Mouse (Mus musculus) hindbrain, embryonic 11.5 days (tissue): ENCODE measurements at regions not wholly inside any gene's neighbourhood (a gene's known extent, or its start where the extent isn't known, plus 50 kb on each side); places are given as distances from the start of the nearest gene placed in this dataset.

Experiments
- ATAC-seq: fragments of 200-750 bp; cut with Nextera tagmentation; 2 replicates; pipeline ENCODE4 v1.8.0; 2017; ENCODE audit warnings: mild to moderate bottlenecking, moderate TSS enrichment, moderate library complexity; ENCODE audit not compliant: low FRiP score
- DNase-seq: peaks from one replicate; pipeline ENCODE4 v3.0.0-alpha.2; 2015; ENCODE audit warnings: low spot score
- H3K27ac ChIP-seq: fragments of 300-500 bp; sonication (generic); 2 replicates; pipeline ENCODE4 v1.5.1; 2014; ENCODE audit warnings: mild to moderate bottlenecking, low read depth, low read length
- H3K27me3 ChIP-seq: fragments of 300-500 bp; sonication (generic); 2 replicates; pipeline ENCODE4 v1.6.1; 2014; ENCODE audit warnings: mild to moderate bottlenecking, low read length, moderate library complexity, mixed read lengths; ENCODE audit not compliant: control insufficient read depth, insufficient read depth
- H3K36me3 ChIP-seq: fragments of 300-500 bp; sonication (generic); 2 replicates; pipeline ENCODE4 v1.6.1; 2014; ENCODE audit warnings: mild to moderate bottlenecking, low read length, moderate library complexity, mixed read lengths; ENCODE audit not compliant: control insufficient read depth, insufficient read depth
- H3K4me1 ChIP-seq: fragments of 300-500 bp; sonication (generic); replicated peaks from 2 replicates; pipeline ENCODE4 v1.6.1; 2014; ENCODE audit warnings: low read length, mixed read lengths; ENCODE audit not compliant: control insufficient read depth, insufficient read depth
- H3K4me2 ChIP-seq: fragments of 300-500 bp; sonication (generic); replicated peaks from 2 replicates; pipeline ENCODE4 v1.6.1; 2014; ENCODE audit warnings: mild to moderate bottlenecking, low read depth, low read length
- H3K4me3 ChIP-seq: fragments of 300-500 bp; sonication (generic); 2 replicates; pipeline ENCODE4 v1.5.1; 2014; ENCODE audit warnings: low read depth, low read length
- H3K9ac ChIP-seq: fragments of 300-500 bp; sonication (generic); 2 replicates; pipeline ENCODE4 v1.6.1; 2014; ENCODE audit warnings: low read depth, low read length
- H3K9me3 ChIP-seq: fragments of 300-500 bp; sonication (generic); 2 replicates; pipeline ENCODE4 v1.6.1; 2016; ENCODE audit warnings: low read length; ENCODE audit not compliant: control insufficient read depth
- WGBS: fragments of 180-500 bp; shearing (Covaris S2); extraction: QIAGEN DNeasy Blood & Tissue Kit; methylation state at CpG from one replicate; pipeline ENCODE4 v1.1.7; 2014; 5-methylcytosine and 5-hydroxymethylcytosine counted together

DNA sequence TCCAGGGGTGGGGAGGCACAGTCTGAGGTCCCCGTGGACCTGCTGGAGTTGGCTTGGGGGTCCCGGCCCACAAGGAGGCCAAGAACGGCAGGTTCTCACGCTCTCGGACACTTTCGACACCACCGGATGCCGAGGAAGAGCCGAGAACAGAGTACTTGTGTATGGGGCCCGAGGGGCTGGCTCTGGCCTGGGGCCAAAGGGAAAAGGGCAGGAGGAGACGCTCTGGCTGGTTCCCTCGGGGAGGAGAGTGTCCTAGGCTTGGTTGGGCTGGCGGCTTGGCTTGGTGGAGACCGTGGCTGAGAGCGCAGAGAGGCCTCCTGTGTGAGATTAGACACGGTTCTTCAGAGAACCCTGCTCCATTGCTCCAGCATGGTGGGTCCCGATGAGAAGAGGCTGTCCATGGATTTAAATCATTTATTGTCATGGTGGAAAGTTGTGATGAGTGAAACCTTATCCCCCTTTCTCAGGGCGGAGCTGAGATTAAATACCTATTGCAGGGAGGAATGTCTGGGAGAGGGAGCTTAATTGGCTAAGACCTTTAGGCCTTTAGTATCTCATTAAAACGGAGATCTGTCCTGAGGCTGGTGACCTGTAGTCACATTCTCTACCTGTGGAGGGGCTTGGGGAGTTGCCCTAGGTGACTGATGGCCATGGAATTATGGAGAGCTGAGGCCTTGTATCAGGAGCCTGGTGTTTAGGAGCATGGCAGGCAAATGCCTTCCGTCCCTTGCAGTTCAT lies 244.1 kb downstream of the Enc1 start:
- H3K27ac ChIP-seq: no peak overlapping the region
- H3K4me2 ChIP-seq: no peak overlapping the region
- no peaks in the 10 kb centered on the region for H3K9me3 ChIP-seq
- no peaks in the 10 kb centered on the region for H3K27me3 ChIP-seq
- H3K4me3 ChIP-seq: no peak overlapping the region
- 90% methylated on average over 20 of the region's 20 CpGs for WGBS
- no peak for ATAC-seq
- H3K4me1 ChIP-seq: peaks cover 3% of the 10 kb centered on the region; the same call in 1 of the 2 replicates
- DNase-seq: no peak
- no peaks in the 10 kb centered on the region for H3K36me3 ChIP-seq
- H3K9ac ChIP-seq: no peak overlapping the region

DNA sequence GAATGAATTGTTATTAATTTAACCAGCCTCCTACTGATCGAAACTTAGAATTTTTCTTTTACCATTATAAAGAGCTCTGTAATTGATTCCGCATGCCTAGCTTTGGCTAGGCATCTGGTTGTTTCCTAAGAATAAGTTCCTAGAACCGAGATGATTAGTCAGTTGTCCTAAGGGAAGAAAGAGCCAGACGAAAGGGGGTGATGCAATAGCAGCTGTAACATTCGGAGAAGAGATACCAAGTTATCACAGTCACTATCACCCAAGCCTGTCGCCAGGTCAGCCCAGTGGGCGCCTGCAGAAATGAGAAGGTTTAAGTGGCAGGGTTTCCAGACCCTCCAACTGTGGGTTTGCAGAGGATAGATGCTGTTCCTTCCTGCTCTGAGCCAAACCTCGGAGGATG lies 242.8 kb downstream of the Enc1 start:
- no peak overlapping the region for H3K9ac ChIP-seq
- H3K27ac ChIP-seq: no peak overlapping the region
- WGBS: 72% methylated on average over 8 of the region's 8 CpGs
- H3K4me3 ChIP-seq: no peak overlapping the region
- no peaks in the 10 kb centered on the region for H3K36me3 ChIP-seq
- no peaks in the 10 kb centered on the region for H3K9me3 ChIP-seq
- H3K4me1 ChIP-seq: no peaks in the 10 kb centered on the region; the same call in 1 of the 2 replicates
- no peaks in the 10 kb centered on the region for H3K27me3 ChIP-seq
- no peak overlapping the region for H3K4me2 ChIP-seq
- DNase-seq: no peak
- ATAC-seq: no peak

DNA sequence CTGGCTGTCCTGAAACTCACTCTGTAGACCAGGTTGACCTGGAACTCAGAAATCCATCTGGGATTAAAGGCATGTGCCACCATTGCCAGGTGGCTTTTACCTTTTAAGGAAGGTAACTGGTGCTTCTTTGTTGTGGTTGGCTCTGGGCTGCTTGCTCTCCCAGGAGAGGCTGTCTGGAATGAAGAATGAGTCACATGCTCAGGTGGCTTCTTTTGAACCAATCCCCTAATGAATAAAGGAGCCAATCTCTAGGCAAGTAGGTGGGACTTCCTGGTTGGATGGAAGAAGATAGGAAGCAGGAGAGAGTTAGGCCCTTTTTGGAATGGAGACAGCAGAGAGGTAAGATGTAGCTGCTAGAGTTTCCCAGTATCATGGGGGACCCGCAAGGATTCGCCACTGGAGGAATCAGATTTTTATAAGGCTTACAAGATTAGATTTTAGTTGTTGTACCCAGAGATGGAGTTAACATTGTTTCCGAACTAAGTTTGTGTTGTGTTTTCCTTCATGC lies 241.6 kb downstream of the Enc1 start:
- Histone ChIP-seq H3K4me3 (no peak overlapping the region), H3K27ac (no peak overlapping the region), H3K4me2 (no peak overlapping the region), H3K9me3 (no peaks in the 10 kb centered on the region), H3K4me1 (no peaks in the 10 kb centered on the region; the same call in 1 of the 2 replicates), H3K9ac (no peak overlapping the region), H3K36me3 (no peaks in the 10 kb centered on the region), H3K27me3 (no peaks in the 10 kb centered on the region)
- DNase-seq (no peak), ATAC-seq (no peak)
- whole genome bisulfite sequencing: 91% methylated on average over 3 of the region's 3 CpGs

DNA sequence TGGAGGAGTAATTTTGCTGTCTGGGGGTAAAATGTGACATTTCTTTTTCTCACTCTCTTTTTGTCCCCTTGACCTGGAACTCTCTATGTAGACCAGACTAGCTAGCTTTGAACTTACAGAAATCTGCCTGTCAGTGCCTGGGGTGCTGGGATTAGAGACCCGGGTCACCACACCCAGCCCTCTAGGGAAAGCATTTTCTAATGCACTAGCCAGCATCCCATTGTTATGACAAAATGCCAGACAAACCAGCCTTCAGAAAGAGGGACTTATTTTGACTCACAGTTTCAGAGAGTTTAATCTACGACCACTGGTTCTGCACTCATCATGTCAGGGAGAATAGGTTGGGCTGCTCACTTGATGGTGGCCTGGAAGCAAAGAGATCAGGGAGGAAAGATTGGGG lies 240.4 kb downstream of the Enc1 start:
- Histone ChIP-seq H3K4me2 (no peak overlapping the region), H3K27me3 (no peaks in the 10 kb centered on the region), H3K9me3 (no peaks in the 10 kb centered on the region), H3K4me1 (no peaks in the 10 kb centered on the region; the same call in 1 of the 2 replicates), H3K9ac (no peak overlapping the region), H3K36me3 (no peaks in the 10 kb centered on the region), H3K4me3 (no peak overlapping the region), H3K27ac (no peak overlapping the region)
- no peak for ATAC-seq
- WGBS: 89% methylated on average over 2 of the region's 2 CpGs
- DNase-seq: no peak

DNA sequence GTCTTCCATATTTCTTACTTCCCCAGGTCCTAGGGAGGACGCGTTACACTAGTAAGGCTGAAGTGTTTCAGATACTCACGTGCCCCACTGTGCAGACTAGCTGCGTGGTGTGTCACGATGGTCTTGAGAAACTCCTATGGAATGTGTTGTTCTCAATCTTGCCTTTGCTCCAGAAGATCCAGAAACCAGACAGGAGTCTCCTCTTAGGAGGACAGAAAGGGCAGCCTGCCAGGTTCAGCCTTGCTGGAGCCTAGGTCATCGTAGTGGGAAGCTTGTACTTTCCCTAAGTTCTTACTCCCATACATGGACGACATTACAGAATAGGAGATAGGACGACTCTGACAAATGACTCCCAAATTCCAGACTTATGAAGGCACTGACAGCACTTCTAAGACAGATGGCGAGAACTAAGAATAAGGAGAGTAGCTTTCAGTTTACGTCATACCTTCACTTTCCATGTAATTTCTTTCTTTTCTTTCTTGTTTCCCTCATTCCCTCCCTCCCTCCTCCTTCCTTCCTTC lies 238.2 kb downstream of the Enc1 start:
- no peaks in the 10 kb centered on the region for H3K9me3 ChIP-seq
- WGBS: 89% methylated on average over 10 of the region's 10 CpGs
- H3K4me3 ChIP-seq: no peak overlapping the region
- no peaks in the 10 kb centered on the region for H3K36me3 ChIP-seq
- DNase-seq (no peak), ATAC-seq (no peak)
- no peak overlapping the region for H3K27ac ChIP-seq
- no peaks in the 10 kb centered on the region for H3K27me3 ChIP-seq
- H3K9ac ChIP-seq: no peak overlapping the region
- H3K4me1 ChIP-seq: no peaks in the 10 kb centered on the region
- no peak overlapping the region for H3K4me2 ChIP-seq

DNA sequence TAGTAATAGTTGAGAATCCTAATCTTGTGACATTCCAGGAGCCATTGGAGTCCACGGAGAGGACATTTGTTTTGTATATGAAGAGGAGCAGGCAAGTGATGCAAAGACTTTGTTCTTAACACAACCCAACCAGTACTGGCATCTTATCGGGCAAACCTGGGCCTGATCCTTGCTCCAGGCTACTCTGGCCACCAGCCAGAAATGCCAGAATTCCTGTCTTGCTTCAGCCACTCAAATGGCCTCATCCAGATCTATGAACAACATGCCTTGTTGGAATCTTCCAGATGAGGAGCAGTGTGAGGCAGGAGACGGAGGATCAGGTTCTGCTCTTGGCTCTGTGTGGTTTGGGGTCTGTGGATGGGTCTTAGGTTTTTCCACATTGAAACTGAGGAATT lies 233.1 kb downstream of the Enc1 start:
- H3K36me3 ChIP-seq: no peaks in the 10 kb centered on the region
- WGBS: 90% methylated on average over 3 of the region's 3 CpGs
- DNase-seq: no peak
- no peaks in the 10 kb centered on the region for H3K4me1 ChIP-seq
- H3K27ac ChIP-seq: no peak overlapping the region
- no peaks in the 10 kb centered on the region for H3K27me3 ChIP-seq
- H3K4me3 ChIP-seq: no peak overlapping the region
- no peaks in the 10 kb centered on the region for H3K9me3 ChIP-seq
- no peak overlapping the region for H3K4me2 ChIP-seq
- no peak for ATAC-seq
- no peak overlapping the region for H3K9ac ChIP-seq

DNA sequence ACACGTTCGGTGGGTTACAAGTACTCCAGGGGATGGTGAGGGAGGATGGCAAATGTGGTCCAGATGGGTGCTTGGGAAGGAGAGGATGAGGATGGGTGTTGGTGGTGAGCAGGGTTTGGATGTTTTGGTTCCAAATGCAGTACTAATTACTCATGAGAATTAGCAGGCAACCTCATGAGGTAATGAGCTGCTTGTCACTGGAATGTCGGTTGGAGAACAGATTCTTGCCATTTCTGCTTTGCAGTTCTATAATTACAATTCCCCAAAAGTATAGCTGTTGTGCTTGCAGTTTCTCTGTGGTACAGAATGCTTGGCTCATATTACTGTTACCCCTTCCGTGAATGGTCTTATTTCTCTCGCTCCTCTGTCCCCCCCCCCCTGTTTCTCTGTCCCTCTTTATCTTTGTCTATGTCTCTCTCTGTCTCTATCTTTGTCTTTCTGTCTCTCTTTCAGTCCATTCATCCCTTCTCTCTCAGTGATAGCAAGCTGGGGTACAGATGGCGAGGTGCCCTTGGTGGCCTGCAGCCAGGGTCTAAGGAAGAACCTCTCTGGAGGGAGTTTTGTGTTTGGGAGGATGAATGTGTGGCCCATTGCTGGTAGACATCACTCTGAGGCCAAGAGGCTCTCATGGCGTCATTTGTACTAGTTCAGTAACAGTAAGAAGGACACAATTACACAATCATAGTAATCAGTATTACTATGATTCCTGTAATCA lies 232.5 kb downstream of the Enc1 start:
- H3K4me2 ChIP-seq: no peak overlapping the region
- 93% methylated on average over 7 of the region's 7 CpGs for WGBS

DNA sequence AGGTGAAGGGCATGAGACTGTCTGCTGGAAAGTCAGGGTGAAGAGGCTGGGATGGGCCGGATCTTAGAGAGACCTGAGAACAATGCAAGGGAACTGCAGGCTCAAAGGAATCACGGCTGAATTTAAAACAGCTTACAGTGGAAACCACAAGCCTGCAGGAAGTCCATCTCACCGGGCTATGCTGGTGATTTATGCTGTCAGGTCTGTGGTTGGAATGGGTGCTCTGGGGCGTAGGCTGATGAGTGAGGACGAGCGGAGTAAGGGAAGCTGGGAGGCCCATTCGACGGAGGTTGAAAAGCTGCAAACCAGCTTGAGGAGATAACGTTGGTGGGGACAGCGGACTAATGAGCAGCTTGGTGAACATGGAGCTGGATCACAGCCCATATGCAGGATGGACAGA lies 229.1 kb downstream of the Enc1 start:
- H3K27me3 ChIP-seq: no peaks in the 10 kb centered on the region
- no peak overlapping the region for H3K27ac ChIP-seq
- no peaks in the 10 kb centered on the region for H3K36me3 ChIP-seq
- no peak overlapping the region for H3K4me2 ChIP-seq
- H3K9me3 ChIP-seq: no peaks in the 10 kb centered on the region
- H3K9ac ChIP-seq: no peak overlapping the region
- DNase-seq: no peak
- H3K4me1 ChIP-seq: no peaks in the 10 kb centered on the region
- no peak overlapping the region for H3K4me3 ChIP-seq
- no peak for ATAC-seq
- WGBS: 68% methylated on average over 10 of the region's 10 CpGs

More for the DNA sequence above, 232.5 kb downstream of the Enc1 start:
- ATAC-seq (no peak), DNase-seq (no peak)
- H3K27me3 ChIP-seq: no peaks in the 10 kb centered on the region
- H3K36me3 ChIP-seq: no peaks in the 10 kb centered on the region
- H3K27ac ChIP-seq: no peak overlapping the region
- no peak overlapping the region for H3K4me3 ChIP-seq
- no peak overlapping the region for H3K9ac ChIP-seq
- H3K4me1 ChIP-seq: no peaks in the 10 kb centered on the region
- no peaks in the 10 kb centered on the region for H3K9me3 ChIP-seq
